Mouse (Mus musculus): ENCODE results near the gene Clec2i.
"Not testable (repeated sequence)": the region's sequence is repeated elsewhere in the genome, so short reads cannot be mapped to it uniquely, and the experiment has no call there.

The Clec2i gene

GRCm38 (mm10) chr6:128855477-128855876, 31.9 kb upstream of the Clec2i start:
- no peak for DNase-seq

GRCm38 (mm10) chr6:128856250-128856649, 31.1 kb upstream of the Clec2i start:
- peak; percentile 74 for DNase-seq

GRCm38 (mm10) chr6:128857976-128858375, 29.4 kb upstream of the Clec2i start:
- no peak for DNase-seq

GRCm38 (mm10) chr6:128868861-128869260, 18.5 kb upstream of the Clec2i start:
- no peak for DNase-seq

- DNase-seq: no peak
Observed at GRCm38 (mm10) chr6:128871910-128872610, 15.3 kb upstream of the Clec2i start.

GRCm38 (mm10) chr6:128888834-128889233, 1.4 kb downstream of the Clec2i start:
- no peak for DNase-seq

- peak; percentile 6 for DNase-seq
Observed at GRCm38 (mm10) chr6:128890948-128891355, 3.6 kb downstream of the Clec2i start, which contains the start of gene BC035044. Gene BC035044 (minus strand): TSS chr6:128891126.

GRCm38 (mm10) chr6:128895404-128896001, 8.1 kb downstream of the Clec2i start:
- no peak for DNase-seq

GRCm38 (mm10) chr6:128900044-128900443, 12.7 kb downstream of the Clec2i start:
- no peak for DNase-seq

- not testable (repeated sequence) for DNase-seq
Observed at GRCm38 (mm10) chr6:128900796-128901552, 13.6 kb downstream of the Clec2i start.

GRCm38 (mm10) chr6:128913598-128914254, 26.3 kb downstream of the Clec2i start:
- no peak for DNase-seq

GRCm38 (mm10) chr6:128917322-128917721, 29.9 kb downstream of the Clec2i start:
- no peak for DNase-seq

- DNase-seq: no peak
Observed at GRCm38 (mm10) chr6:128933050-128933449, 45.7 kb downstream of the Clec2i start.

- DNase-seq: not testable (repeated sequence)
Observed at GRCm38 (mm10) chr6:128934081-128934480, 46.7 kb downstream of the Clec2i start, which contains the start of gene Clec2g. Gene Clec2g (plus strand): TSS chr6:128934381.

- DNase-seq: not testable (repeated sequence)
Observed at GRCm38 (mm10) chr6:128935889-128936665, 48.7 kb downstream of the Clec2i start.

GRCm38 (mm10) chr6:128941646-128942421, 54.4 kb downstream of the Clec2i start:
- peak; percentile 2 for DNase-seq

GRCm38 (mm10) chr6:128945564-128945963, 58.2 kb downstream of the Clec2i start:
- DNase-seq: no peak
